Mouse (Mus musculus) 3134 (cell line): ENCODE results near the gene Farp1.
"Not testable (repeated sequence)": the region's sequence is repeated elsewhere in the genome, so short reads cannot be mapped to it uniquely, and the experiment has no call there.

Source experiments
- DNase-seq: peaks from one replicate; pipeline ENCODE4 v3.0.0-alpha.2; 2011; ENCODE audit warnings: low spot score; ENCODE audit not compliant: insufficient read length; ENCODE audit errors: extremely low read depth

Farp1 gene

DNA sequence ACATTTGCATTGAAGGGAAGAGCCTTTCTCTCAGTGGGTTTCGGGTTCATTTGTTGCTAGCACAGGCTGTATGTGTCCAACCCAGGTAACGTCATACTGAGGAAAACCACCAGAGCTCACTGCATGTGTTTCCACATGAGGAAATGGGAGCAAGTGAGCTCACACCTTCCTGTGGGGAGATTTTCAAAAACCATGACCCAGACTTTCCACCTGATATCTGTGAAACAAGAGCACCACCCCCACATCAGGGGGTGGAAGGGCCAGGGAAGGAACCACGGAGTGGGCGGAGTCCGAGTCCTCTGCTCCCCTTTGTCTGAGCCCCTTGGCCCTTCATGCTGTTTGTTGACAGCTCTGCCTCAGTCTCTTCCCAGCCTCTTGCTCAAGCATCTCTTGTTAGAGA, 67.6 kb downstream of the Farp1 start:
- DNase-seq, result no peak

DNA sequence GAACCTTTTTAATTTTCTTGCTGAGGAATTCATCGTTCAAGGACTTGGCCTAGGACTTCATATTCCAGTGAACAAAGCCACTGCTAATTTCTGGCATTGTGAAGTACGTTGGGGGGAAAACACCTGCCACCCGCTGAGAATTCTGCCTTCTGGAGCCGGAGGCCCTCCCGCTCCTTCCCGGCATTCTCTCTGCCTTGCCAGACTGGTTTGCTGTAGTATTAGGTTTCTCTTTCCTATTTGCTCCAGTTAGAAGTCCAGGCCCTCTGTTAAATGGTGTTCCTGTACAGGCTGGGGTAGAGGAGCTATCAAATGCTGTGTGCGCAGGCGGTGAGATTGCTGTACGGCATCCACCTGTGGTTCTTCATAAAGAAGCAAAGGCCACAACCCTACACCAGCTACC, 68.5 kb downstream of the Farp1 start:
- no peak for DNase-seq

DNA sequence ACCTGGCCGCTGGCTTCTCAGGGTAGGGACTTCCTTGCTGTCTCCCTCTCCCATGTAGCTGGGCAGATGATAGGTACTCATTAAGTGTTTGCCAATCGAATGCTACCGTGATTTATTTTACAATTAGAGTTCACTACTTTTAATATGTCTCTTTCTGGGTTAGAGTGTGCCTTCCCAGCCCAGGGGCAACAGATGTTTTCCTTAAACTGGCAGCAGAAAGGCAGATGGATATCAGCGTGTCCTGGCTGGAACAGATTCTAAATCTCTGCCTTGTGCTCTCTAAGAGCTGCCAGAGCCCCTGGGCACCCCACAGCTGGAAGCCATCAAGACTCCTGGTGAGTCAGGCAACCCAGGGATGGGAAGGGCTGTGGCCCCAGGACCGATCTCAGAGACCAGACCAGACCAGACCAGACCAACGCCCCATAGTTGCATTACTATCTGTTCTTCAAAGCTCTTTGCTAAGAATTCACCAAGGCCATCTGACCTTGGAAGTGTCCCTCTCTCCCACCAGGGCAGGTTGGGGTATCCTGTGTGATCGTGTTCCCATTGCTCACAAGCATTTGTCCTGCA, 69.8 kb downstream of the Farp1 start:
- DNase-seq, result no peak

DNA sequence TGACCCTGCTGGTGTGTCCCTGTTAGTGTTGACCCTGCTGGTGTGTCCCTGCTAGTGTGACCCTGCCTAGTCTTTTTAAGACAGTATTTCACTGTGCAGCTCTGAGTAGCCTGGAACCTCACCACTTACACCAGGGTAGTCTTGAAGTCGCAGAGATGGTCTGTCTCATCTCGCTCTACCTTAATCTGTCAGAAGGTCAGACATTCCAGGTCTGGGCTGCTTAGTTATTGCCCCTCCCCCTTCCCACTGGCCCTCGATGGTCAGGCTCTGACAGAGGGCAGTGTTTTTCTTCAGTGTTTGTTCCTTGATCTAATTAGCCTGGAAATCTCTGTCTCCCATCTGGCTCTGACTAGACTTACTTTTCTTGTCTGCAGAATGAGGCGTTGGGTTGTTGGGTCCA, 71.9 kb downstream of the Farp1 start:
- no peak for DNase-seq

DNA sequence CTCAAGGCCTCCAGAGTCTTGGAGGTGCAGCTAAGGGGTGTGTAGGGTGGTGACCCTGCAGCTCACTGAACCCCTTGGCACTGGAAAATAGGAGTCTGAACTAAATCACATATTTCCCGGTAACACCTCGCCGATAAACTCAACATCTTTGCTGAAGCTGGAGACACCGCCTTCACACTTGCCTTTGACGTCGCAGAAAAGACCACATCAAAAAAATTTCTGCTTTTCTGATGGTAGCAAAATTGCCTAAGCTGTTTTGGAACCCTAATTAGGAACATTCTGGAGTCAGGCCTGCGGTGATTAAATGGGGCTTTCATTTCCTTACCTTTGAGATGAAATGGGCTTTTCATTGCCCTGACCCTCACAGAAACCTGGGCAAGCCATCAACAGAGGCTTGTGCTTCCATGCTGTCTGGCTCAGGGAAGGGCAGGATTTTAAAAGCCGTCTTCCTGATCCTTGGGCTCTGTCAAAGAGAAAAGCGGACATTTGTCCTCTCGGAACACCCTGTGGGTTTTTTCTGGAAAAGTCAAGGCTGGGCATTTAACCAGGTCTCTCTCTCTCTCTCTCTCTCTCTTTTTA, 72.8 kb downstream of the Farp1 start:
- DNase-seq, result no peak

DNA sequence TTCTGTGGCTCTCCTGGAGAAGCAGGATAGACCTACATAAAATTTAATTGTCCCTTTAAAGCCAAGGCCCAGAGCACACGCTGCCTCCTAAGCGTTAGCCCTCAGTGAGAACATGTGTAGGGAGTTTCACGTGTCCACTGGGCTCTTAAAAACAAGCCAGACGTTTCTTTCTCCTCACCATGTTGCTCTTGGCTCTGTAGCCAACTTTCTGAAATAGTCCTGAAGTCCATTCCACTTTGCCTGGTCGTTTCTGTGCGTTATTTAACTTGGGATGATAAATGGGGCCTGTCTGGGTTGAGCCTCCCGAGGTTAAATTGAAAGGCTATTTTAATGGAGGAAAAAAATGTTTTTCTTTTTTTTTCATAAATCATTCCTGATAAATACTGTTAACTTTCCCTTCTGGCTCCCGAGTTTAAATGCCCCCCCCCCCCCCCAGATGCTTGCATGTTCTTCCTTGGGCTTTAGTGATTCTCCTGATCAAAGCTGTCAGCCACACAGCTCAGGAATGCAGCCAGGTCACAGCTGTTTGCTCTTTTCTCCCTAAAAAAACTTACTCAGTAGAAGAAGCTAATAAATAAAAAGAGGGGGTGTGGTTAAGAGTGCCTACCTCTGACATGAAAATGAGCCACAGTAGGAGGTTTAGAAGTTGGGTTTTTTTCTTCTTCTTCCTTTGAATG, 73.6 kb downstream of the Farp1 start:
- DNase-seq, result no peak

DNA sequence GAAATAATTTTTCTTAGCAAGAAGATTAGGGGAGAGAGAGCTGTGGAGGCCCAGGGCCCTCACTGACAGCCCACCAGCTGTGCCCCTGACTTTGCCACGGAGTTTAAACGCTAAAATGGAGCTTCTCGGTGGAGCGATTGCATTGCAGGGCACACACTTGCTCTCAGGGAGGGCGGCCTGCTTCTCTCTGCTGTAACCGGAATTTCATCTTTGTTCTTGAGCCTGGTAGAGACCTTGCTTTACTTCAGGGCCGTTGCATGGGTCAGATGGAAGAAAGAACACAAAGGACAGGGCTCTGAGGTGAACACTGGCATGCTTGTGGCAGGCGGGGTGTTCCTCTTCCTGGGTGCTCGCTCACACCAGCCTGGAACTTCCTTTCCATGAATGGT, 74.1 kb downstream of the Farp1 start:
- no peak for DNase-seq

DNA sequence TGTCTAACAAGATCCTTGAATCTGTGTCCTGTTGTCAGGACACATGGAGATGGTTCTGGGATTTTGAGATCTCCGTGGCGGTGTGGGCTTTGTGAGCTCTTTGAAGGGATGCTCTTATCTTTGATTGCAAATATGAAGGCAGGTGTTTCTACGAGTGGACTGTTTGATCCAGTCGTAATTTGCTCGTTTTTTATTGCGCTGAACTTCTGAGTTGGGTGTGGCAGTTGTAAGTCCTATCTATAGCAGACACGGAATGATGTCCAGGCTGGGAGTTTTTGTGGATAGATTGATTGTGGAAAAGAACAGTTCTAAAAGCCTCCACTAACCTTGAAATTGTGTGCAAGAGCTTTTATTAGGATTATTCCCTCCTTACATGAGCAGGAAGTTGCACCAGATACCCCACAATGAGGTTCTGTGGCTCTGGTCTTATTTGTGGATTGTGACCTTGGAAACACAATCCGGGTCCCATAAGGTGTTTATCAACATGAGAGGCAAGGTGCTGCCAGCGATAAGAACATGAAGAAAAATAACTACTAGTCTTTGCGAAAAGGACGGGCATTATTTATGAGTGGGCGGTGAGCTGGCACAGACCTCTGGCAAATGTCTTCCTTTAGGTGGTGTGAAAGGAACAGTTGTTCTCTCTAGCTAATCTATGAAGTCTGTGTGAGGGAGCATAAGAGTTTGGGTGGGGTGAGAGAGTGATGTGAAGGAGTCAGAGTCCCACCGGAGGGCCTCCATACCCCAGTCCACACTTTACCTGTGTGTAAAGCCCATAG, 75.7 kb downstream of the Farp1 start:
- DNase-seq, result no peak

DNA sequence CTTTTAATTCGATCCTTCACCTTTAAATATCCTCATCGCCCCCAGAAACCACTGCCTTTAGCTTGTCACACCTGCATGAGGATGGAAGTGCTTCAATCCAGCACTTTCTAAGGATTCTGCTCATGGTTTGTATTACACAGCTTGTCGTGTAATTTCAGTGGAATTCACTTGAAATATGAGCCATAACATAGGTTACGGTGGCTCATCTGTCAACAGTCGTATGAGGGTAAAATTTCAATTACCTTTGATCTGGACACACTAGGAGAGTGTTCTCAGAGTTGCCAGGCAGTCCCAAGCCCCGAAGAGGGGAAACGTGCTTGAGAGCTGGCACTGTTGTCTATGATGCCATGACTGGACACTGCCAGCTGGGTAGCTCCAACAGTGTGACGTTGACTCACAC, 77.1 kb downstream of the Farp1 start:
- DNase-seq, result no peak

DNA sequence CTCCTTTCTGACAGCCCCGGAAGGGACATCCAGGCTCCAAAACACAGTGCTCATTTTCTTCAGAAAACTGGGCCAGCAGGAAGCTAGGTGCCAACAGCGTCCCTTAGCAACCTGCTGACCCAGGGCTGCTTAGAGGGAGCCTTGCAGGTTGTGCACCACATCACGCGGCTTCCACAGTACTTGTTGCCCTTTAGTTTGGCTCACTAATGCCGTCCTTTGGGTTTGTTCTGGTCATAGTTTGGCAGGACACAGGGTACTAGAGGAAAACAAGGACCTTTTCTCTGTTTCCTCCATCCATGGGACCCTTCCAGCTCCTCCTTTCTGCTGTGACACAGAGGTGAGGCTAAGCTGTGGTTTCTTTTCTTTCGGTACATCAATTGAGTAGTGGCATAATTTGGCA, 78.8 kb downstream of the Farp1 start:
- no peak for DNase-seq

DNA sequence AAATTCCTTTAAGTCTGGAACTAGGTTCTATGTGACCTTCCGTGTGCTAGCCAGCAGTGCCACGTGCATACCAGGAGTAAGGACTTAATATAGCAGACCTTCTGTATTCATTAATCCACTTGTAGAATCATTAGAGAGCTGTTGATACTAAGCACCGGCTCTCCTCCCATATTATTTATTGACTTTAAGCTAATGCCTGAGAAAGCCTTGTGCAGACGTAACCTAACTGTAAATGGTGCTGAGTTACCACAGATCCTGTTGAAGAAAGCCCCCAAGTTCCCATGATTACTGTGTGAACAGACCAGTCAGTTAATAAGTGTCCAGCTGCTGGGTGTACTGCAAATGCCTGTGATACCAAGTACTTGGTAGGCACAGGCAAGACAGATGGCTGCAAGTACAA, 81.7 kb downstream of the Farp1 start:
- no peak for DNase-seq

DNA sequence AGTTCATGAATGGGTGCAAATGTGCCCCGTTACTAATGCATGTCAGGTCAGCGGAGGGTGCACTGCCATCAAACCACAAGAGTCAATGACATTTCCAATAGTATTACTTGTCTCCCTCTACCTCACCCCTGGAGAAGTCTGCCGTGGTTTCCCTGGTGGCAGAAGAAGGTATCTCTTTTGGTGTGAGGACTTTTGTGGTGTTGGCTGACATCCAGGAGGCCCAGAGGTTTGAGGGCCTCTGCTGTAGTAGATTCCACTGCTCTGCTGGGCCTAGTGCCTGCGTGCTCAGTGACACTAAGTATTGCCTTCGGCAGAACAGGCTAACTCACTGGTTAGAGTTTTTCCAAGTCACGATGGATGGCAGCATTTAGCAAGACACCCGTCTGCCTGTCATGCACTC, 83.9 kb downstream of the Farp1 start:
- no peak for DNase-seq

DNA sequence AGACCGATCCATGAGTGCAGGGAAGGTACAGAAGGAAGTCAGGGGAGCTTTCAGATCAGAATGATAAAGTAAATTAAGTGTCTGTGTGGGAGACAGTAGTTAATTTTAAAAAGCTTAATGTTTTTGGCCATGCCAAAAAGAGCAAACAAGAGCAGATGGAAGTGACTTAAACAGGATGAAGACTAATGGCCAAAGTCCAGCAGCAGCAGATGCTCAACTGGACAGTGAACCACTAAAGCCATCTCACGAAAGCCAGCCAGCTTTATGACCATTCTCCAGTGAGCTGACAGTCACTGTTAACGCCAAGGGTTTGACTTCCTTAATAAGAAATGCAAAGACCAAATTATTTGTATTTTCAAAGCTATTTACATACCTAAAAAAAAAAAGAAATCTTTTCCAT, 86.7 kb downstream of the Farp1 start:
- no peak for DNase-seq

DNA sequence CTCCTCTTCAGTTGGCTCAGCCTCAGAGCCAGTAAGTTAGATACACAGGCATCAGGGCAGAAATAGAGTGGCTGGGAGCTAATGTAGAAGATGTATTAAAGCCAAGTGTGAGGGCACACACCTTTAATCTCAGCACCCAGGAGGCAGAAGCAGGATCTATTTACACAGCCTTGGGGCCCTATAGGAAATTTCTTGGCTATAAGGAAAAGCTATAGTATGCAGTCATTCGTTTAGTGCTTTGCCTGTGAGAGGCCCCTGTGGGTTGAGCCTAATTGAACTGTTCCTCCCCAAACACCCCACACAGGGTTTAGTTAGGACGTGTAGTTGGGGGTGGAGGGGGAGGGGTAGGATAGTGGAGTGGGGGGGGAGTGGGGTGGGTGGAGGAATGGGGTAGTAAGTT, 87.9 kb downstream of the Farp1 start:
- DNase-seq, result no peak

DNA sequence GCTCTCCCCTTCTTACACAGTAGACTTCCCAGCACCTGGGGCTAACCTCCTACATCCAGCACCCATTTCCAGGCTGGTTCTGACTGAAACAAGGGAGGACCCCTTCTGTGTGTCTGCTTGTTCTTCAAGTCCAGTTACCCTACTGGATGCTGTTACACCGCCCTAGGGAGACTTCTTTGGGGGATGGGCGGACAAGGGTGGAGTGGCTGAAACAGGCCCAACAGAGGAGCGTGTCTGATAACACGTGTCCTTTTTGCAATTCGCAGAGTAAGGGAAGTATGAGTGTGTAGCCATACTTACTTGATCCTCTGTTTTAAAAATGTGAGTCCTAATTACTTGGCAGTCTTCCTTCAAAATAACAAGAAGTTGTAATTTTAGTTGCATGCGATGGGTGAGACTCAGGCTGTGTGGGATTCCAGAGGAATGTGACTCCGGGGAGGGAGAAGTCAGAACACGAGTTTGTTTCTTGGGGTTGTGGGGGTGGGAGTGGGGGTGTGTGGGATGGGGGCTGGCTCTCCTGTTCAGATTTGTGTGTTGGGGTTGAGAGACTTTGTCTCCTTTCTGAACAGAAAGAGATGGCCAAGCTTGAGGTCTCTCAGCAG, 89.5 kb downstream of the Farp1 start:
- no peak for DNase-seq

DNA sequence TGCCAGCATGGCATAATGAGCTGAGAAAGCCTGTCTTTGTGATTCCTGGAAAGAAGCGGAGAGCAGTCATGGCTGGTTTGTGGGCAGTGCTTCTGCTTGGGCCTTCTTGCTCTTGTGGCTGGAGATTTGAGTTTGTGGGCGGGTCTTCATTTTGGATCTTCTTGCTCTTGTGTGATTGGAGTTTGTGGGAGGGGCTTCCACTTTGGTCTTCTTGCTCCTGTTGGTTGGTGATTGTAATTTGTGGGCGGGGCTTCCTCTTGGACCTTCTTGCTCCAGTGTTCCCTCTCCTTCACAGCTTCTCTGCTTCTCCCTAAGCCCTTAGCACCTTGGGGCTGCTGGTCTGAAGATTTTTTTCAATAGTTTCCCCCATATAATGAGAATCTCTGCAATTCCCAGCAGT, 90.7 kb downstream of the Farp1 start:
- DNase-seq, result no peak

DNA sequence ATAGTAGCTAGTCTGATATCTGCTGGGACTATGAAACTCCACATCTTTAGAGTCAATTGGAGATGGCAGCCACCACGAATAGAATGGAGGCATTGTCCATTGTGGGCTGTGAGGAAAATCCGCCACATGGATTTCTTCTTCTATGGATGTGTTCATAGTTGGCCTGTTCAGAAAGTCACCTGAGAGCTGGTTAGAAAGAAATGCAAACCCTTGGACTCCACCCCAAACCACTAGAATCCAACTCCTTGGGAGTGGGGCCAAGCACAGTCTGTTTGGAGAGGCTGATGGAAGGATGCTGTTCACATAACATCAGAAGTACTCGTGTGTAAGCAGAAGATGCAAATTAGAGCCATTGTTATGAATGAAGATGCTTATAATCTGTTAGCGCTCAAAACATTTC, 91.3 kb downstream of the Farp1 start:
- DNase-seq, result no peak

DNA sequence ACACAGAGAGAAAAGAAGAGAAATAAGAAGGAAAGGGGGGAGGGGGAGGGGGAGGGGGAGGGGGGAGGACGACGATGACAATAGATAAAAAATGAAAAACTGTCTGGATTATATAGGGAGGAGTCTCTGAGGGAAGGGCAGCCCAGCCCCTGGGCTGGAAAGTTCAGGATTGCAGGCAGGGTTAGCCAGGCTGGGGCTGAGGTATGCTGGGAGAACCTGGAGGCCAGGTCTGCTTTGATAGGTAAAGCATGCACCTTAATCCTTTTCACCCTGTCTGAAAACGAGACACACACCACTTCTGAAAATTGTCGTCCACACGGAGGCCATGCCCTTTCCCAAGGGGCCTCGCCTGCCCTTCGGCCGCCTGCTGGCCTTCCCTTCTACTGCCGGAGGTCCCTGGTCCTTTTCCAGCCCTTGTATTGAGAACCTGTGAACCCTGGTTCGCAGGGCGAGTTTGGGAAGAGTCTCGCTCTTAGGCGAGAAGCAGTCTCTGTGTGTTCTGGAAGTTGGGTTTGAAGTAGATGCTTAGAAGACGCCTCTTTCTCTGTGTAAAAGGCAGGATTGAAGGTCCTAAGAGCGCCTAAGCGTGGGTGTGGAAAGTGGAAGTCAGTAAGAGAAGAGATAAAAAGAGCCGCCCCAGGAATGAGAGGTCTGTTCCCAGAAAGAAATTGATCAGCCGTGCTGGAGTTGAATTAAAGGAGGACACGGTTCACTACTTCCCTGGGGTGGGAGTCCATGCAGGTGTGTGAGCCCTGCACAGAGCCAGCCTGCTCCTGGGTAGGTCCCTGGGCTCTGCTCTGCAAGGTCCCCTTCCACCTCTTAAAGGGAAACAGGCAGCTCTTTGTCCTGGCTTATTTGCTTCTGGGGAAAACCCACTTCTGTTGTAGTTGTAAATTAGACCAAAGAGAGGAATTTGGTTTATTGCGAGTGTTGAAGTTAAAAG, 94.1 kb downstream of the Farp1 start:
- no peak for DNase-seq

DNA sequence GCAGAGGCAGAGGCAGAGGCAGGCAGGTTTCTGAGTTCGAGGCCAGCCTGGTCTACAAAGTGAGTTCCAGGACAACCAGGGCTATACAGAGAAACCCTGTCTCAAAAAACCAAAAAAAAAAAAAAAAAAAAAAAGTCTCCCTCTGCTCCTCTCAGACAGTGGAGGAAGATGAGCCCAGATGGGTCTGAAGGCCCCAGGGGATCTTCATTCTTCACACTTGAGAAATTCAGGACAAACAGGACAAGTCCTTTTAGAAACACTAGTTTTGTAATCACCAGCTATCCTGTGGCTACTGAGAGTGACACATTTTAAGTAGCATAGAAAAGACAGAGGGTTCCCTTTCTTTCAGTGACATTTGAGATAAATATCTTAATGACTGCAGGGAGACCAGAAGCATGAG, 95.4 kb downstream of the Farp1 start:
- DNase-seq, result not testable (repeated sequence)

DNA sequence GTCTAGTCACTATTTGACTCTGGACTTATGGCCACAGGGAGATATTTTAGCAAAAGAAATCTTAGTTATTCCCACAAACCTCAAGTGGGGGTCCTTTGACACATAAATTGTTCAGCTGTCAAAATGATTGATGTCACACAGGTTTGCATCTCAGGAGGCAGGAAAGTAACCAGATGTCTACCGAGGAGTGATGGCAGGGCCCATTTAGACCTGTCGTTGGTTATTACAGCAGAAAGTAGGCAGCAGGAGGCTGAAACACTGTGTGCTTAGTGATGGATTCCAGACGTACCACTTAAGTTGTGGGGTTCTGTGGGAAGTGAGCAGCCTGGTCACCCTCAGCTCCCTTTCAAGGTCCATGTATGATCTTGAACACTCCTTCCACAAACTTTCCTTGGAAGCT, 99.4 kb downstream of the Farp1 start:
- no peak for DNase-seq
